Mouse (Mus musculus) thymus, adult 18-20 months (tissue): ENCODE data around the gene Tet3.

Experiments used
- DNase-seq, 2 experiments: peaks; one replicate each; pipeline ENCODE4 v3.0.0; 2022; ENCODE audit warnings: mixed read lengths in 2 of 2

Tet3 gene

GRCm38 (mm10) chr6:83439119-83439767, 19.6 kb downstream of the Tet3 start:
- DNase-seq: no peak

GRCm38 (mm10) chr6:83438584-83438983, 20.3 kb downstream of the Tet3 start:
- no peak for DNase-seq

GRCm38 (mm10) chr6:83437802-83438201, 21.1 kb downstream of the Tet3 start:
- DNase-seq: no peak

- DNase-seq: no peak
These were observed 21.7 kb downstream of the Tet3 start for GRCm38 (mm10) chr6:83437225-83437624.

- no peak for DNase-seq
These were observed 22.3 kb downstream of the Tet3 start for GRCm38 (mm10) chr6:83436547-83436946.

- no peak for DNase-seq
These were observed 23.7 kb downstream of the Tet3 start for GRCm38 (mm10) chr6:83435174-83435573.

GRCm38 (mm10) chr6:83433546-83433945, 25.3 kb downstream of the Tet3 start:
- no peak for DNase-seq

- DNase-seq: no peak
These were observed 25.9 kb downstream of the Tet3 start for GRCm38 (mm10) chr6:83432966-83433365.

GRCm38 (mm10) chr6:83427968-83428731, 30.7 kb downstream of the Tet3 start:
- DNase-seq: no peak

GRCm38 (mm10) chr6:83427512-83427911, 31.4 kb downstream of the Tet3 start:
- DNase-seq: no peak

- DNase-seq: no peak
These were observed 32.3 kb downstream of the Tet3 start for GRCm38 (mm10) chr6:83426576-83426975.

GRCm38 (mm10) chr6:83424053-83424404, 34.9 kb downstream of the Tet3 start:
- no peak for DNase-seq

GRCm38 (mm10) chr6:83423400-83424052, 35.4 kb downstream of the Tet3 start:
- DNase-seq: no peak

GRCm38 (mm10) chr6:83421866-83422649, 36.8 kb downstream of the Tet3 start:
- DNase-seq: no peak

- DNase-seq: no peak
These were observed 39.4 kb downstream of the Tet3 start for GRCm38 (mm10) chr6:83419516-83419915.

GRCm38 (mm10) chr6:83417531-83417930, 41.4 kb downstream of the Tet3 start:
- DNase-seq: peak in 1 of 2 experiments; percentile 42

- DNase-seq: no peak
These were observed 41.8 kb downstream of the Tet3 start for GRCm38 (mm10) chr6:83417104-83417502.

- DNase-seq: peak in 1 of 2 experiments; percentile 53
These were observed 42.4 kb downstream of the Tet3 start for GRCm38 (mm10) chr6:83416261-83417103.

- DNase-seq: no peak
These were observed 43.4 kb downstream of the Tet3 start for GRCm38 (mm10) chr6:83415356-83415940.

- DNase-seq: peak in 1 of 2 experiments; percentile 38
These were observed 44.1 kb downstream of the Tet3 start for GRCm38 (mm10) chr6:83414601-83415355.

- DNase-seq: no peak
These were observed 45.2 kb downstream of the Tet3 start for GRCm38 (mm10) chr6:83413686-83414085.
